Mouse (Mus musculus) liver, embryonic 13.5 days (tissue): ENCODE measurements around the gene Ssh1. TPM values are rescaled to one million over a fixed set of nuclear protein-coding genes. Genes with fewer than 3 reads are reported as not detected.

Experiments
- ATAC-seq: fragments of 200-750 bp; cut with Nextera tagmentation; 2 replicates; pipeline ENCODE4 v1.8.0; 2017; ENCODE audit warnings: low read depth, mild to moderate bottlenecking, moderate number of reproducible peaks, moderate library complexity
- DNase-seq: peaks from one replicate; pipeline ENCODE4 v3.0.0; 2022
- H3K27ac ChIP-seq: fragments of 300-500 bp; sonication (generic); 2 replicates; pipeline ENCODE4 v1.5.1; 2015; ENCODE audit warnings: moderate library complexity, mild to moderate bottlenecking, inconsistent platforms
- H3K27me3 ChIP-seq: fragments of 300-500 bp; sonication (generic); 2 replicates; pipeline ENCODE4 v1.6.1; 2015; ENCODE audit warnings: mild to moderate bottlenecking, inconsistent platforms
- H3K36me3 ChIP-seq: fragments of 300-500 bp; sonication (generic); 2 replicates; pipeline ENCODE4 v1.6.1; 2015; ENCODE audit warnings: mild to moderate bottlenecking, inconsistent platforms
- H3K4me1 ChIP-seq: fragments of 300-500 bp; sonication (generic); replicated peaks from 2 replicates; pipeline ENCODE4 v1.6.1; 2015; ENCODE audit warnings: inconsistent platforms
- H3K4me2 ChIP-seq: fragments of 300-500 bp; sonication (generic); 2 replicates; pipeline ENCODE4 v1.6.1; 2015; ENCODE audit warnings: inconsistent platforms, mild to moderate bottlenecking, moderate library complexity
- H3K4me3 ChIP-seq: fragments of 300-500 bp; sonication (generic); replicated peaks from 2 replicates; pipeline ENCODE4 v1.5.1; 2015; ENCODE audit warnings: mild to moderate bottlenecking, inconsistent platforms
- H3K9ac ChIP-seq: fragments of 300-500 bp; sonication (generic); 2 replicates; pipeline ENCODE4 v1.6.1; 2015; ENCODE audit warnings: mild to moderate bottlenecking, inconsistent platforms
- H3K9me3 ChIP-seq: fragments of 300-500 bp; sonication (generic); replicated peaks from 2 replicates; pipeline ENCODE4 v1.6.1; 2016; ENCODE audit warnings: inconsistent platforms
- WGBS: fragments of 180-500 bp; shearing (Covaris S2); methylation state at CpG from one replicate; pipeline ENCODE4 v1.1.7; 2015; ENCODE audit not compliant: insufficient replicate concordance; 5-methylcytosine and 5-hydroxymethylcytosine counted together
- polyA plus RNA-seq: library from polyadenylated mRNA; unstranded; fragments of >200 nt; fragmentation: Nextera tagmentation; extraction: Ambion mirVana; gene quantifications from 2 replicates; pipeline ENCODE4 v1.2.1, GENCODE M21; 2015

Gene Ssh1
- polyA plus RNA-seq, 1 experiment from 2014 or later, result 5.4 TPM

GRCm38 (mm10) chr5:114024885-114025284, 31.2 kb upstream of the Ssh1 start:
- ATAC-seq, result peak; percentile 41; the same call in 1 of the 2 replicates
- no peak overlapping the region for H3K9ac ChIP-seq
- H3K27ac ChIP-seq, result no peak overlapping the region
- DNase-seq, result no peak
- H3K9me3 ChIP-seq, result no peaks in the 10 kb centered on the region
- 9% methylated on average over 10 of the region's 10 CpGs for WGBS
- H3K4me1 ChIP-seq, result no peaks in the 10 kb centered on the region; the same call in 1 of the 2 replicates
- H3K27me3 ChIP-seq, result peaks cover 17% of the 10 kb centered on the region; the same call in 1 of the 2 replicates
- H3K4me2 ChIP-seq, result no peak overlapping the region
- H3K4me3 ChIP-seq, result no peak overlapping the region
- no peaks in the 10 kb centered on the region for H3K36me3 ChIP-seq

DNA sequence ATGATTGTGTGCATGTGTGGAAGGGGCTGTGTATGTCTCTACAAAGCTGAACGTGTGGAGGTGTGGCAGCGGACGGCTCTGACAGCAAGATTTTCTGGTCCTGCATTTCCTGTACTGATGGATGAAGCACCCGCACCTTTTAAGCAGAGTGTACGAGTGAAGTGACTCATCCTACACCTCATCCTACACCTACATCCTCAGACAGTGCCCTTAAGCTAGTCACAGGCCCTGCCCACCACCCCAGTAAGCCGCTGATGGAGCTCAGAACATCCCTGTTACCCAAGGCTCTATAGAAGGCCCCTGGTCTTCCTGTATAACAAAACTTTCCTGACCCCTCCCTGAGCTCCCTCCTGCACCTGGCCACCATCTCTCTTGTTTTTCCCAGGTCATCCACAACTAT, 30.7 kb upstream of the Ssh1 start:
- DNase-seq (no peak), ATAC-seq (no peak)
- H3K4me1 ChIP-seq, result no peaks in the 10 kb centered on the region; the same call in 1 of the 2 replicates
- no peak overlapping the region for H3K9ac ChIP-seq
- WGBS, result 55% methylated on average over 6 of the region's 6 CpGs
- H3K4me2 ChIP-seq, result no peak overlapping the region
- H3K27me3 ChIP-seq, result peaks cover 17% of the 10 kb centered on the region; the same call in 1 of the 2 replicates
- H3K9me3 ChIP-seq, result no peaks in the 10 kb centered on the region
- no peak overlapping the region for H3K27ac ChIP-seq
- no peak overlapping the region for H3K4me3 ChIP-seq
- H3K36me3 ChIP-seq, result no peaks in the 10 kb centered on the region

GRCm38 (mm10) chr5:114015121-114015520, 21.4 kb upstream of the Ssh1 start:
- no peak for ATAC-seq
- WGBS, result 52% methylated on average over 7 of the region's 7 CpGs
- no peak overlapping the region for H3K27ac ChIP-seq
- DNase-seq, result no peak
- H3K36me3 ChIP-seq, result no peaks in the 10 kb centered on the region
- no peaks in the 10 kb centered on the region for H3K4me1 ChIP-seq
- no peaks in the 10 kb centered on the region for H3K9me3 ChIP-seq
- no peak overlapping the region for H3K4me2 ChIP-seq
- H3K4me3 ChIP-seq, result no peak overlapping the region
- no peak overlapping the region for H3K9ac ChIP-seq
- H3K27me3 ChIP-seq, result no peaks in the 10 kb centered on the region

DNA sequence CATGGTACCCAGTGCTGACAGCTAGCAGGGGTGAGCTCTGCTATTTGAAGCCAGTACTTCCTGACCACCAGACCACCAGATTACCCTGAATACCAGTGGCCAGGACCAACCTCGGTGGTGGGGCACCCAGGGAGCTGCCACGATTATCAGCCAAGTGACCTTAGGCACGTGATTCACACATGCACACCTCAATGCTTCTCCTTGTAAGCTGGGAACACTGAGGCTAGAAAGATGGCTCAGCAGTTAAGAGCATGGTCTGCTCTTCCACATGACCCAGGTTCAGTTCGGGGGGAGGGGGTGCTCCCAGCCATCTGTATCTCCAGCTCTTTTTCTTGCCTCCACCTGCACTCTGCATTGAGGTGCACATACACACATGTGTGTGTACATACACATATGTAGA, 15.4 kb upstream of the Ssh1 start:
- H3K36me3 ChIP-seq, result no peaks in the 10 kb centered on the region
- H3K9ac ChIP-seq, result no peak overlapping the region
- WGBS, result 34% methylated on average over 4 of the region's 4 CpGs
- no peaks in the 10 kb centered on the region for H3K27me3 ChIP-seq
- DNase-seq, result no peak
- H3K4me2 ChIP-seq, result no peak overlapping the region
- peaks cover 17% of the 10 kb centered on the region; the same call in 1 of the 2 replicates for H3K4me1 ChIP-seq
- ATAC-seq, result no peak
- H3K4me3 ChIP-seq, result no peak overlapping the region
- no peaks in the 10 kb centered on the region for H3K9me3 ChIP-seq
- H3K27ac ChIP-seq, result no peak overlapping the region

DNA sequence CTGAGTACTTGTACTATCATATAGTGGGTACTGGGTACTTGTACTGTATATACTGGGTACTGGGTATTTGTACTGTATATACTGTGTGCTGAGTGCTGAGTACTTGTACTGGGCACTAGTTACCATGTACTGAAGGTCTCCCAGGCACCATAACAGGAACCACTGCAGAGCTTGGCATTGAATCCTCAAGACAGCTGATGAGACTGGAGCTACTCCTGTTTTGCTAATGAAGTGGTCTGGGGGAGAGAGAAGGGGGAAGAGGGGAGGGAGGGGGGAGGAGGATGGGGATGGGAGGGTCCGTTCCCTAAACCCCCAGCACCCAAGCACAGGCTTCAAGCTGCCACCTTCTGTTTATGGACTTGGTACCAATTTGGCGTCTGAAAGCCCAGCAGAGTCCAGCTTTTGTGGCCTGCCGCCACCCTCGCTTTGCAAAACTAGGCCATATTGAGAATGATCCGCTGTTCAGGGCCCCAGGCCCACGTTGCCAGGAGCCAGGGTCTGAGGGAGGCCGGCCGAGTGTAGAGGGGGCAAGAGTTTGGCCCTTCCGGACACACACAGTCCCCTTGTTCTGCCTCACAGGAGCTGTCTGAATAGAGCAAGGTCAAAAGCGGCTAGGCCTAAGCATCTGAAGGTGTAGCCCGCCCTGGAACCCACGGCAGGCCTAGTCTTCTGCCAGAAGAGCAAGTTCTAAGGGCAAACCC, 14.2 kb upstream of the Ssh1 start:
- no peaks in the 10 kb centered on the region for H3K36me3 ChIP-seq
- no peak overlapping the region for H3K4me2 ChIP-seq
- no peak for ATAC-seq
- H3K9me3 ChIP-seq, result no peaks in the 10 kb centered on the region
- DNase-seq, result no peak
- no peak overlapping the region for H3K4me3 ChIP-seq
- WGBS, result 76% methylated on average over 12 of the region's 12 CpGs
- H3K4me1 ChIP-seq, result peaks cover 29% of the 10 kb centered on the region
- no peak overlapping the region for H3K9ac ChIP-seq
- no peak overlapping the region for H3K27ac ChIP-seq
- H3K27me3 ChIP-seq, result no peaks in the 10 kb centered on the region

GRCm38 (mm10) chr5:114006974-114007373, 13.3 kb upstream of the Ssh1 start:
- no peak for ATAC-seq
- Histone ChIP-seq H3K27me3 (no peaks in the 10 kb centered on the region), H3K36me3 (no peaks in the 10 kb centered on the region), H3K9ac (no peak overlapping the region), H3K9me3 (no peaks in the 10 kb centered on the region), H3K4me2 (no peak overlapping the region), H3K4me3 (no peak overlapping the region), H3K27ac (no peak overlapping the region), H3K4me1 (peaks cover 30% of the 10 kb centered on the region)
- no peak for DNase-seq
- 65% methylated on average over 4 of the region's 4 CpGs for WGBS

DNA sequence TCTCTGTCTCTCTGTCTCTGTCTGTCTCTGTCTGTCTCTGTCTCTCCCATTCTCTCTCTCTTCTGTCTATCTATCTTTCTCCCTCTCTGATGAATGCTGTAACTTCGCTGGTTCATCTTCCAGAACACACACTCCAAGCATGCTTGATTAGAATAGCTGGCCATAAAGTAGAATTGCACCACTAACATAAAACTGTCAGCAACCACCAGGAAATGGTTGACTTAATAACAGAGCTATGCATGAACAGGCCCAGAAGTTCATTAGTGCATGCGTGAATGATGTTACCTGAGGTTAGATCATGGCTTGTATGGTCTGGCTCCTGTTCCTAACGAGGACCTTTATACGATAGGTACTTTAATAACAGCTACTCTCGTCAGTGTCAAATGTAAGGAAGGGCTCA, 11.4 kb upstream of the Ssh1 start:
- Histone ChIP-seq H3K4me3 (no peak overlapping the region), H3K27me3 (no peaks in the 10 kb centered on the region), H3K4me2 (no peak overlapping the region), H3K9ac (no peak overlapping the region), H3K36me3 (no peaks in the 10 kb centered on the region), H3K4me1 (peaks cover 30% of the 10 kb centered on the region), H3K9me3 (no peaks in the 10 kb centered on the region), H3K27ac (no peak overlapping the region)
- DNase-seq, result no peak
- ATAC-seq, result no peak
- 64% methylated on average over 5 of the region's 5 CpGs for WGBS

GRCm38 (mm10) chr5:114004573-114004972, 10.9 kb upstream of the Ssh1 start:
- Histone ChIP-seq H3K27ac (no peak overlapping the region), H3K36me3 (no peaks in the 10 kb centered on the region), H3K27me3 (no peaks in the 10 kb centered on the region), H3K4me3 (no peak overlapping the region), H3K9ac (no peak overlapping the region), H3K4me2 (no peak overlapping the region), H3K9me3 (no peaks in the 10 kb centered on the region), H3K4me1 (peaks cover 26% of the 10 kb centered on the region)
- ATAC-seq, result no peak
- DNase-seq, result no peak
- WGBS, result 70% methylated on average over 11 of the region's 11 CpGs

- ATAC-seq (no peak), DNase-seq (no peak)
- Histone ChIP-seq H3K27ac (no peak within 1 kb of the TSS), H3K4me3 (no peak within 1 kb of the TSS), H3K4me1 (peaks cover 25% of the 10 kb centered on the region), H3K9me3 (no peaks in the 10 kb centered on the region), H3K4me2 (no peak within 1 kb of the TSS), H3K36me3 (no peaks in the 10 kb centered on the region), H3K9ac (no peak within 1 kb of the TSS), H3K27me3 (no peaks in the 10 kb centered on the region)
- WGBS, result 45% methylated on average over 5 of the region's 5 CpGs
Observed at GRCm38 (mm10) chr5:114003542-114003941, 9.8 kb upstream of the Ssh1 start, which contains the start of gene Dao. TSS of gene Dao (plus strand) at chr5:114003703.

- Histone ChIP-seq H3K4me2 (no peak overlapping the region), H3K9ac (no peak overlapping the region), H3K27me3 (peaks cover 13% of the 10 kb centered on the region; the same call in 1 of the 2 replicates), H3K27ac (no peak overlapping the region), H3K4me1 (peaks cover 17% of the 10 kb centered on the region), H3K4me3 (no peak overlapping the region), H3K36me3 (no peaks in the 10 kb centered on the region), H3K9me3 (no peaks in the 10 kb centered on the region)
- DNase-seq (no peak), ATAC-seq (no peak)
- WGBS, result 16% methylated on average over 5 of the region's 5 CpGs
Observed at GRCm38 (mm10) chr5:113999382-113999781, 5.7 kb upstream of the Ssh1 start.

DNA sequence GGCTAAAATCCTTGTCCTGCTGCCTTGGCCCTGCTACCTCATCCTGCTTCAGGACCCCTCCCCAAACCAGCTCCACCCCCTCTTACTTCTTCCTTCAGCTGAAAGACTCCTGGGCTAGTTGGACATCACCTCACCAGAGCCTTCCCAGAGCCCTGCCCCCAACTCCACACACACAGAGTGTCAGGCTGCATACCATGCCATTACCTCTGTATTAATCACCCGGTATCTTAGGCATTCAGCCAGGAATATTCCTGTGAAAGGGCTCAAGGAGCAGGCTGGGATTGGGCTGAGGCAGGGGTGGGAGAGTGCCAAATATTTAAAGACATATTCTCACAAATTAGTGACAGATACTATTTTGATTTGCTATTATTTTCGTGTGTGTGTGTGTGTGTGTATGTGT, 2.8 kb upstream of the Ssh1 start:
- H3K4me3 ChIP-seq, result no peak overlapping the region
- ATAC-seq (no peak), DNase-seq (no peak)
- no peak overlapping the region for H3K9ac ChIP-seq
- H3K36me3 ChIP-seq, result no peaks in the 10 kb centered on the region
- WGBS, result 49% methylated on average over 2 of the region's 2 CpGs
- peaks cover 27% of the 10 kb centered on the region for H3K4me1 ChIP-seq
- H3K9me3 ChIP-seq, result no peaks in the 10 kb centered on the region
- H3K27ac ChIP-seq, result no peak overlapping the region
- H3K4me2 ChIP-seq, result no peak overlapping the region
- peaks cover 13% of the 10 kb centered on the region; the same call in 1 of the 2 replicates for H3K27me3 ChIP-seq

DNA sequence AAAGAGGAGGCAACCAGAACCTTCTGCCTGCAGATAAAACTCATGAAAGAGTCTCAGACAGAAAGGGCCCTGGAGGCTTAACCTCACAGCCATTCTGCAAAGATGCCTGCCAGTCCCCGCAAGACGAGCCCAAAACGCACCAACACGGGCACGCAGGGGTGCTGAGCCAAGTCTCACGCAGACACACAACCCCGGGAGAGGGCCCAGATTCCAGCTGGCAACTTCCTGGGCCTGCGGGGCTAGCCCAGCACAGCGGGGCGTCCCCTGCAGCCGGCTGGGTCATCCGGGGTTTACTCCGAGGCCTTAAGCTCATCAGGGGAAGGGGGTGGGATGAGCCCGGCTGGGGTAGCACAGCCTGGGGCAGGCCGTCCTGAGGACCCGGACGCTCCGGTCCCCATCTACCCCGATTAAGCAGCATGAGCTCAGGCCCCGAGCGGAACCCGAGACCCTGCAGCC, 635 bp downstream of the Ssh1 start:
- Histone ChIP-seq H3K27me3 (peaks cover 13% of the 10 kb centered on the region; the same call in 1 of the 2 replicates), H3K27ac (peak overlapping the region; percentile 94), H3K9me3 (no peaks in the 10 kb centered on the region), H3K9ac (peak overlapping the region; percentile 91), H3K4me3 (peak overlapping the region; percentile 81), H3K4me2 (peak overlapping the region; percentile 97), H3K36me3 (peaks cover 8% of the 10 kb centered on the region; the same call in 1 of the 2 replicates), H3K4me1 (peaks cover 59% of the 10 kb centered on the region)
- 1% methylated on average over 21 of the region's 22 CpGs for WGBS
- ATAC-seq, result peak; percentile 39
- peak; percentile 39 for DNase-seq
